Mouse (Mus musculus) left cerebral cortex, postnatal 4 days (tissue): ENCODE measurements around the gene Acer2. TPM values are rescaled to one million over a fixed set of nuclear protein-coding genes. Genes with fewer than 3 reads are reported as not detected.

Source experiments
- DNase-seq: peaks from one replicate; pipeline ENCODE4 v3.0.0-alpha.2; 2022
- intact Hi-C: fragments of 180-260 bp; cut with DNase I; formaldehyde crosslinking; loops from one replicate; pipeline ENCODE4 v1.15.1; 2025
- total RNA-seq, 2 experiments: library from RNA; stranded (reverse); gene quantifications; 2 replicates each; pipeline ENCODE4 v1.2.3; 2021

Acer2 gene
- total RNA-seq, 2 experiments from 2014 or later = 3.5 to 3.9 TPM

GRCm38 (mm10) chr4:86886160-86886878 is 12.1 kb downstream of the Acer2 start:
- intact Hi-C loops = no loop called here
- DNase-seq = no peak

- intact Hi-C loops = no loop called here
- DNase-seq = no peak
Observed at GRCm38 (mm10) chr4:86887879-86888278, 13.7 kb downstream of the Acer2 start.

GRCm38 (mm10) chr4:86897411-86897810 is 23.2 kb downstream of the Acer2 start:
- intact Hi-C loops = no loop called here

GRCm38 (mm10) chr4:86898791-86899474 is 24.7 kb downstream of the Acer2 start:
- no peak for DNase-seq
- intact Hi-C loops = no loop called here

More at GRCm38 (mm10) chr4:86897411-86897810, 23.2 kb downstream of the Acer2 start:
- DNase-seq = no peak

- DNase-seq = no peak
- intact Hi-C loops = no loop called here
Observed at GRCm38 (mm10) chr4:86902351-86902750, 28.2 kb downstream of the Acer2 start.

GRCm38 (mm10) chr4:86904969-86905368 is 30.8 kb downstream of the Acer2 start:
- no peak for DNase-seq
- intact Hi-C loops = no loop called here

GRCm38 (mm10) chr4:86905869-86906268 is 31.7 kb downstream of the Acer2 start:
- intact Hi-C loops = no loop called here
- DNase-seq = no peak

- DNase-seq = no peak
- intact Hi-C loops = no loop called here
Observed at GRCm38 (mm10) chr4:86911576-86912341, 37.6 kb downstream of the Acer2 start.

- no peak for DNase-seq
- intact Hi-C loops = no loop called here
Observed at GRCm38 (mm10) chr4:86912757-86913156, 38.6 kb downstream of the Acer2 start.

GRCm38 (mm10) chr4:86916062-86916461 is 41.9 kb downstream of the Acer2 start:
- no peak for DNase-seq
- intact Hi-C loops = no loop called here

- intact Hi-C loops = no loop called here
- no peak for DNase-seq
Observed at GRCm38 (mm10) chr4:86923476-86924055, 49.4 kb downstream of the Acer2 start.

GRCm38 (mm10) chr4:86924804-86925458 is 50.7 kb downstream of the Acer2 start:
- intact Hi-C loops = no loop called here
- DNase-seq = peak; percentile 76

GRCm38 (mm10) chr4:86926997-86927396 is 52.8 kb downstream of the Acer2 start:
- no peak for DNase-seq
- intact Hi-C loops = no loop called here

- intact Hi-C loops = no loop called here
- peak; percentile 10 for DNase-seq
Observed at GRCm38 (mm10) chr4:86930101-86930635, 56.0 kb downstream of the Acer2 start.

GRCm38 (mm10) chr4:86930636-86931456 is 56.6 kb downstream of the Acer2 start:
- intact Hi-C loops = no loop called here
- peak; percentile 45 for DNase-seq

GRCm38 (mm10) chr4:86933026-86933425 is 58.8 kb downstream of the Acer2 start:
- intact Hi-C loops = no loop called here
- DNase-seq = no peak

- DNase-seq = no peak
- intact Hi-C loops = no loop called here
Observed at GRCm38 (mm10) chr4:86936217-86936616, 62.0 kb downstream of the Acer2 start.

- intact Hi-C loops = no loop called here
- no peak for DNase-seq
Observed at GRCm38 (mm10) chr4:86936706-86937105, 62.5 kb downstream of the Acer2 start.

GRCm38 (mm10) chr4:86942656-86943055 is 68.5 kb downstream of the Acer2 start:
- intact Hi-C loops = no loop called here

More at GRCm38 (mm10) chr4:86942656-86943055, 68.5 kb downstream of the Acer2 start:
- DNase-seq = no peak
